Mouse (Mus musculus) heart, postnatal 0 days (tissue): ENCODE data around the gene Btbd10.

ENCODE experiments used
- CTCF ChIP-seq: IDR thresholded peaks from 2 replicates; pipeline ENCODE4 v1.5.1; 2016; ENCODE audit warnings: antibody characterized with exemption, control low read depth, low read depth
- EP300 ChIP-seq: IDR thresholded peaks from 2 replicates; pipeline ENCODE4 v1.6.1; 2016; ENCODE audit warnings: antibody characterized with exemption, low read depth

- TF ChIP-seq CTCF (no peak), EP300 (no peak)
Observed at GRCm38 (mm10) chr7:113269081-113269480, 100.1 kb downstream of the Btbd10 start.
